Mouse (Mus musculus) heart, embryonic 11.5 days (tissue): ENCODE data around the gene Ffar3. TPM values are rescaled to one million over a fixed set of nuclear protein-coding genes. Genes with fewer than 3 reads are reported as not detected.

ENCODE experiments used
- ATAC-seq: fragments of 200-750 bp; cut with Nextera tagmentation; replicated peaks from 2 replicates; pipeline ENCODE4 v1.8.0; 2017; ENCODE audit warnings: moderate library complexity; ENCODE audit not compliant: insufficient number of reproducible peaks, low FRiP score, low TSS enrichment
- H3K27ac ChIP-seq: fragments of 300-500 bp; sonication (generic); 2 replicates; pipeline ENCODE4 v1.5.1; 2014; ENCODE audit warnings: mild to moderate bottlenecking, low read depth, low read length
- H3K27me3 ChIP-seq: fragments of 300-500 bp; sonication (generic); 2 replicates; pipeline ENCODE4 v1.6.1; 2014; ENCODE audit warnings: mild to moderate bottlenecking, low read length, mixed read lengths; ENCODE audit not compliant: control insufficient read depth, insufficient read depth
- H3K36me3 ChIP-seq: fragments of 300-500 bp; sonication (generic); 2 replicates; pipeline ENCODE4 v1.6.1; 2014; ENCODE audit warnings: mild to moderate bottlenecking, low read length, moderate library complexity, mixed read lengths; ENCODE audit not compliant: control insufficient read depth, insufficient read depth
- H3K4me1 ChIP-seq: fragments of 300-500 bp; sonication (generic); 2 replicates; pipeline ENCODE4 v1.6.1; 2014; ENCODE audit warnings: low read length; ENCODE audit not compliant: control insufficient read depth, insufficient read depth
- H3K4me2 ChIP-seq: fragments of 300-500 bp; sonication (generic); 2 replicates; pipeline ENCODE4 v1.6.1; 2014; ENCODE audit warnings: mild to moderate bottlenecking, moderate library complexity
- H3K4me3 ChIP-seq: fragments of 300-500 bp; sonication (generic); 2 replicates; pipeline ENCODE4 v1.5.1; 2014; ENCODE audit warnings: low read depth, low read length
- H3K9ac ChIP-seq: fragments of 300-500 bp; sonication (generic); 2 replicates; pipeline ENCODE4 v1.6.1; 2014; ENCODE audit warnings: mild to moderate bottlenecking, low read depth, low read length, moderate library complexity
- H3K9me3 ChIP-seq: fragments of 300-500 bp; sonication (generic); replicated peaks from 2 replicates; pipeline ENCODE4 v1.6.1; 2016; ENCODE audit warnings: low read length; ENCODE audit not compliant: control insufficient read depth
- WGBS: fragments of 180-500 bp; shearing (Covaris S2); extraction: QIAGEN DNeasy Blood & Tissue Kit; methylation state at CpG from one replicate; pipeline ENCODE4 v1.1.7; 2014; ENCODE audit not compliant: insufficient replicate concordance; 5-methylcytosine and 5-hydroxymethylcytosine counted together
- polyA plus RNA-seq: library from polyadenylated mRNA; unstranded; fragments of >200 nt; fragmentation: Nextera tagmentation; extraction: Ambion mirVana; gene quantifications from 2 replicates; pipeline ENCODE4 v1.2.1, GENCODE M21; 2014

Gene Ffar3
- polyA plus RNA-seq, 1 experiment from 2014 or later: not detected

DNA sequence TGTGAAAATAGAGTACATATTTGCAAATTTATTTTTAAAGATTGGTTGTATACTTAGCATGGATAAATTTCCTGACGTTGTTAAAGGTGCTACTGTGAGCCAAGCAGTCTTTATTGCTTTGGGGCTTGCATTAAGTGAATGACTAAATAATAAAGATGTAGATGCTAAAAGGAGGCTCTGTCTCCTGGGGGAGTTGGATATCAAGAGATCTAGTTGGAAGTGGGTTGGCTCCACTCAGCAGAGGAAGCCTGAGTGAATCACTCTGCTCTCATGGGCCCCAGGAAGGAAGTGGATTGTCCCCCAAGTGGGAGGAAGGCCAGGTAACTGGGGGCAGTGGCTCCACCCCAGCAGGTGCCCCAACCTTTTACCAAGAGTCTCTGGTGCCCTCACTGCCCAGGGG is 1.8 kb upstream of the Ffar3 start:
- no peak overlapping the region for H3K27ac ChIP-seq
- peaks cover 8% of the 10 kb centered on the region for H3K4me1 ChIP-seq
- no peaks in the 10 kb centered on the region for H3K36me3 ChIP-seq
- peaks cover 17% of the 10 kb centered on the region for H3K27me3 ChIP-seq
- no peaks in the 10 kb centered on the region for H3K9me3 ChIP-seq
- no peak for ATAC-seq
- 74% methylated on average over 1 of the region's 1 CpGs for WGBS
- H3K9ac ChIP-seq: no peak overlapping the region
- no peak overlapping the region for H3K4me2 ChIP-seq
- no peak overlapping the region for H3K4me3 ChIP-seq

DNA sequence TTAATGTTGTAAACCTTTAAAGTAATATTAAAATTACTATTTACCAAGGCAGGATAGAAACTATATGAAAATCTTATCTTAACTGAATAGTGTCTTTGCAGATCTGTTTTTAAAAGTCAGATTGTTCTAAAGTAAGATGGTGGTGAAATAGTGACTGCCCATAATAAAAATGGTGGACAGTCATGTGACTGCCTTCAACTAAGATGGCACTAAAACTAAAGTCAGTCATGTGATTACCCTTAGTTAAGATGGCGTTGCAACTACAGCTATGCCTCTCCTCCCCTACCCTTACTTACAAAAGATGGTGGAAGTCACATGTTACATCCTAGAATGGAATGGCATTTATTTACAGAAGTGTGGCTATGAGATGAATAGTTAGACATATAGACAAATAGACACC is 4.6 kb downstream of the Ffar3 start:
- H3K4me3 ChIP-seq: no peak overlapping the region
- ATAC-seq: no peak

DNA sequence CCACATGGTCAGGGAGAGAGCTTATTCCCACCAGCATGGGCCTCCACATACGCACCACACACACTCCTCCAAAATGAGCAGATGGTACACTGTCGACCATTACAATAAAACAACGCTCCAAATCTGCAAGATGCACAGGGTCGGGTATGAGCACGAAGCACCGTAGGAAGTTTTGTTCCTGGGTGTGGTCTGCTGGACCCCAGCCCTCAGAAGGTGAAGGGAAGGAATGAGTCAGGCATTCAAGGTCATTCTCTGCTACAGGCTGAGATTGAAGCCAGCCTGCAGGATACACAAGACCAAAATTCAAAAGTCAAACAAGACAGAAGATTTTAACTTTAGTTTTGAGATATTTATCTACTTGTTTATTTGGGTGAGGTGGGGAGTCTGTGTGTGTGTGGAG is 8.0 kb downstream of the Ffar3 start:
- no peak overlapping the region for H3K9ac ChIP-seq
- H3K4me3 ChIP-seq: no peak overlapping the region
- no peaks in the 10 kb centered on the region for H3K9me3 ChIP-seq
- no peak overlapping the region for H3K27ac ChIP-seq
- H3K36me3 ChIP-seq: no peaks in the 10 kb centered on the region
- ATAC-seq: no peak
- no peak overlapping the region for H3K4me2 ChIP-seq
- H3K4me1 ChIP-seq: peaks cover 4% of the 10 kb centered on the region; the same call in 1 of the 2 replicates
- no peaks in the 10 kb centered on the region for H3K27me3 ChIP-seq
- WGBS: 65% methylated on average over 6 of the region's 6 CpGs

More for the DNA sequence above, 4.6 kb downstream of the Ffar3 start:
- Histone ChIP-seq H3K36me3 (no peaks in the 10 kb centered on the region), H3K4me2 (no peak overlapping the region), H3K9ac (no peak overlapping the region), H3K27ac (no peak overlapping the region), H3K27me3 (no peaks in the 10 kb centered on the region), H3K9me3 (no peaks in the 10 kb centered on the region), H3K4me1 (peaks cover 8% of the 10 kb centered on the region)
- WGBS: 75% methylated on average over 1 of the region's 1 CpGs

DNA sequence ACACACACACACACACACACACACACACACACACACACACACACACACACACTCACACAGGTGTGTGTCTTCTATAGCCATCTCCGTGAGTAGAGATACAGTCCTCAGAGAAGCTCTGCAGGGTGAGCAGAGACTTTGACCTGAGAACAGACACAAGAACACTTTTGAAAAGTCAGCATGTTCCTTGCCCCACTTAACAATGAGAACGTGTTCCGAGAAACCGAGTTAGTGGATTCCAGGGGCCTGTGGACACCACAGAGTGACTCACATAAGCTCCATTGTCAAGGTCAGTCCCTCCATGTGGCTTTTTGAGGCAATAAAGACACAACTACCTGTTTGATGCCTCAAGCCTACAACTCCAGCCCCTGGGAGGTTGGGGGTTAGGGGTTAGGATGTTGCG is 8.6 kb downstream of the Ffar3 start:
- Histone ChIP-seq H3K36me3 (no peaks in the 10 kb centered on the region), H3K4me3 (no peak overlapping the region), H3K9me3 (no peaks in the 10 kb centered on the region), H3K27ac (no peak overlapping the region), H3K27me3 (no peaks in the 10 kb centered on the region), H3K9ac (no peak overlapping the region), H3K4me1 (peaks cover 4% of the 10 kb centered on the region; the same call in 1 of the 2 replicates), H3K4me2 (no peak overlapping the region)
- 76% methylated on average over 5 of the region's 5 CpGs for WGBS
- no peak for ATAC-seq

DNA sequence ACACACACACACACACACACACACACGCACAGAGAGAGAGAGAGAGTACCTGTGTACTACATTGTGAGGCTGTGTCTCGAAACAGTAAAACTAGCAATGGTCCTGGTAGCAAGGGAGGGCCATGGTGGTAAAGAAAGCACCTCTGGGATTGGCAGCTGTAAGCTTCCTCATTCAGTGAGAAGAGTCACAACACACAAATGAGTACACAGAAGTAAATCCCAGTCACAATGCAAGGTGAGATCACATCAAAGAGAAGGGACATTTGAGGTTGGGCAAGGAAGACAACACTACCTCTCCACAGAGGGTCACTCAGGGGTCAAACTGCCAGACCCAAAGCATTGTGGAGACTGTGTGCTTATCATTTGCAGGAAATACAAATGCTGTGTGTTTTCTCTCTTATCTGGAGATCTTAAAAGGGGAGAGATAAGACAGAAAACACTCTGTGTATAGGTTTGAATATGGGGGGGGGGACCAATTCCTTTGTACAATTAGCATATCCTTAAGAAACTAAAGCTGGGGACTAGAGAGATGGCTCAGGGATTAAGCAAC is 9.4 kb downstream of the Ffar3 start:
- WGBS: 79% methylated on average over 2 of the region's 2 CpGs
- Histone ChIP-seq H3K9ac (no peak overlapping the region), H3K27ac (no peak overlapping the region)

DNA sequence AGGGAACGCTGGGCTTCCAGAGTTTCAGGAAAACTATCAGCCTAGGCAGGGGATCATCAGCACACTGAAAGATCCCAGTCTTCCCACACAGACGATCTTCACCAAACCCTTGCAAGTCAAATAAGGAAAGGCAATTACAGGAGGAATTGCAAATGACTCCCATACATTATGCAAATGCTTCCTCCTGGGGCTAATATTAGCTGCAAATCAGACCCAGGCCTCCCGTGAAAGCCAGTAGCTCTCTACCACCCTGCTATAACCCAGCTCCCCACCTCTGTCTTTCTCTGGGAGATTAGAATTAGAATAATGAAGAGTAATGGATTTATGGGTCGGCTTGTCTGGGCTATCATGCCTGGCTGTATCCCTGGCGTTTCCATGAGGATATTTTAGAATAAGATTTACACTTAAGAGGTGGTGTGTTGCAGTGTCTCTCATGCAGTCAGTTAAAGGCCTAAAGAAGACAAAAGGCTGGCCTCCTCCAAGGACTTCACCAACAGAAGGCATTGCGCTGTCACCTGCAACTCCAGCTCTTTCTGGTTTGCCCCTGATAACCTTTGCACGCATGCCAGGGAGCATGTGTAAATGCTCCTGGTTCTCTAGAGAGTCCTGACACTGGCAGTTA is 11.2 kb downstream of the Ffar3 start:
- H3K4me1 ChIP-seq: peaks cover 4% of the 10 kb centered on the region; the same call in 1 of the 2 replicates
- no peak overlapping the region for H3K4me3 ChIP-seq
- H3K9me3 ChIP-seq: no peaks in the 10 kb centered on the region
- H3K27ac ChIP-seq: no peak overlapping the region
- whole genome bisulfite sequencing: 29% methylated on average over 7 of the region's 7 CpGs
- ATAC-seq: no peak
- no peak overlapping the region for H3K4me2 ChIP-seq
- no peaks in the 10 kb centered on the region for H3K27me3 ChIP-seq
- no peak overlapping the region for H3K9ac ChIP-seq
- H3K36me3 ChIP-seq: no peaks in the 10 kb centered on the region

More for the DNA sequence above, 9.4 kb downstream of the Ffar3 start:
- ATAC-seq: no peak
- peaks cover 4% of the 10 kb centered on the region; the same call in 1 of the 2 replicates for H3K4me1 ChIP-seq
- H3K9me3 ChIP-seq: no peaks in the 10 kb centered on the region
- no peak overlapping the region for H3K4me2 ChIP-seq
- no peaks in the 10 kb centered on the region for H3K36me3 ChIP-seq
- no peak overlapping the region for H3K4me3 ChIP-seq
- no peaks in the 10 kb centered on the region for H3K27me3 ChIP-seq

DNA sequence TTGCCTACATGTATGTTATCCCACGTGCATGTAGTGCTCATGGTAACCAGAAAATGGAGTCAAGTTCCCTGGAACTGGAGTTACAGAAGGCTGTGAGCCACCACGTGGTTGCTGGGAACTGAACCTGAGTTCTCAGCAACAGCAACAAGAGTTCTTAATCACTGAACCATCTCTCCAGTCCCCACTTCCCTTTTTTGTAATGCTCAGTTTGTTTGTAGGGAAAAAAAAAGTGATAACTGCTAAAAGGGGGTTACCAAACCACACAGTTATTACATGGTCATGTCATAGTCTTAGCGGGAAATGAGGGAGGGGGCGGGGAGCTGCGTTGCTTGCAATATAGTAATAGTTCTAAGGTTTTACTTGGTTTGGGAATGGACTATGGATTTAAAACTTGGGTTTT is 13.9 kb downstream of the Ffar3 start:
- no peaks in the 10 kb centered on the region for H3K27me3 ChIP-seq
- H3K36me3 ChIP-seq: no peaks in the 10 kb centered on the region
- no peak overlapping the region for H3K4me3 ChIP-seq
- H3K9ac ChIP-seq: no peak overlapping the region
- no peak overlapping the region for H3K4me2 ChIP-seq
- no peaks in the 10 kb centered on the region for H3K9me3 ChIP-seq
- WGBS: 89% methylated on average over 5 of the region's 5 CpGs
- ATAC-seq: no peak
- H3K27ac ChIP-seq: no peak overlapping the region
- H3K4me1 ChIP-seq: peaks cover 4% of the 10 kb centered on the region; the same call in 1 of the 2 replicates

DNA sequence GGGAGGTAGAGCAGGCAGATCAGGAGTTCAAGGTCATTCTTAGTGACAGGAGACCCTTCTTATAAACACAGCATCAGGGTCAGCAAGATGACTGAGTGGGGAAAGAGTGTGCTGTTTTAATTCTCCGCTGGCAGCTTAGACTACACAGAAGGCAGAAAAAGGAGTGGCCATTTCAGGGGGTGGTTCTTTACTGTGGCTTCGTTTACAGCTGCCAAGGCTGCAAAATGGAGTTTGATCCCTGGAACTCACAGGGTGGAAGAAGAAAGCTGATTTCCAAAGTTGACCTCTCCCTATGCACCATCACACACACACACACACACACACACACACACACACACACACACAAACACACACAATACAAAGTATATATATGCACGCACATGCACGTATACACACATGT is 14.6 kb downstream of the Ffar3 start:
- no peaks in the 10 kb centered on the region for H3K27me3 ChIP-seq
- ATAC-seq: no peak
- no peak overlapping the region for H3K4me3 ChIP-seq
- no peak overlapping the region for H3K4me2 ChIP-seq
- H3K9me3 ChIP-seq: no peaks in the 10 kb centered on the region
- 69% methylated on average over 4 of the region's 4 CpGs for WGBS
- H3K9ac ChIP-seq: no peak overlapping the region
- no peak overlapping the region for H3K27ac ChIP-seq
- no peaks in the 10 kb centered on the region for H3K36me3 ChIP-seq
- H3K4me1 ChIP-seq: peaks cover 4% of the 10 kb centered on the region; the same call in 1 of the 2 replicates

DNA sequence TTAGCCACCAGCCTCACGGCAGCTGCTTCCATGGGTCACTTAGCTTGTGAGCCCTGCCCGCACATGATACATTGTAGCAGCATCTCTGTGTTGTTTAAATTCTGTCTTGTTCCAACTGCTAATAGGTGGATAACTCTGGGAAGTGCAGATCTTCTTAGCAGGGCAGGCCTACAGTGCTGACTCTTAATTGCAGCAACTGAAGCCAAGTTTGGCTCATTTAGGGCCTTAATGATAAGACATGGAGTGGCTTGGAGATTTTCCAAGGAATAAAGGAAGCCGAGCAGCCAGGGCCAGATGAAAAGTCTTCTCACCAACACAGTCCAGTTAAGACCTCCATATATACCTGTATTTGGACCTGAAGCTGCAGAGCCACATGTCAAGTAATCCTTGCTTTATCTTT is 15.7 kb downstream of the Ffar3 start:
- Histone ChIP-seq H3K9ac (0 out of 2 replicates have a peak overlapping the region, but pooled peaks have one; percentile 16), H3K27ac (no peak overlapping the region), H3K36me3 (no peaks in the 10 kb centered on the region), H3K4me3 (no peak overlapping the region), H3K4me2 (no peak overlapping the region), H3K27me3 (no peaks in the 10 kb centered on the region), H3K4me1 (peaks cover 4% of the 10 kb centered on the region; the same call in 1 of the 2 replicates), H3K9me3 (no peaks in the 10 kb centered on the region)
- no peak for ATAC-seq
- WGBS: 68% methylated on average over 3 of the region's 3 CpGs
